Mouse (Mus musculus): ENCODE data around the gene E2f6.

E2f6 gene

DNA sequence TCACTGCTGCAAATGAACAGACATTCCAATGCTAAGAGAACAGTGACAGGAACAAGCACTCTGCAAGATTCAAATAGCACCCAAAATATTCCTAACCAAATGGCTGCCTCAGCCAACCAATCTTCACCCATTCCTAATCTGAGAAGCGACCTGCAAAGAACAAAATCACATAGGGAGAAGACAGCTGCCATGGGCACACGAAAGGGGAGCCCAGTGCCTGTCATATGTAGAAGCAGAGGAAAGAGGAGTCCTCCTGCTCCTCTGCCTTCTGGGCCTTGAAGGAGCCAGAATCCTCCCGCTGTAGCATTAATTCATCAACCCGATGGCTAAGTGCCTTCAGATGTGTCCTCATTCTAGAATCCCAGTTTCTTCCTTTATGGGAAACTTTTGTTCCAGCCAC lies 73.8 kb downstream of the E2f6 start:
- DNase-seq (ENCODE audit: low read depth, low spot score), result no peak
- Histone ChIP-seq H3K36me3 (ENCODE audit: control insufficient read depth, insufficient read depth, low read length, poor library complexity, severe bottlenecking) (no peaks in the 10 kb centered on the region), H3K27me3 (ENCODE audit: control insufficient read depth, insufficient read depth, low read length, poor library complexity, severe bottlenecking) (no peaks in the 10 kb centered on the region; the same call in 1 of the 2 replicates)

DNA sequence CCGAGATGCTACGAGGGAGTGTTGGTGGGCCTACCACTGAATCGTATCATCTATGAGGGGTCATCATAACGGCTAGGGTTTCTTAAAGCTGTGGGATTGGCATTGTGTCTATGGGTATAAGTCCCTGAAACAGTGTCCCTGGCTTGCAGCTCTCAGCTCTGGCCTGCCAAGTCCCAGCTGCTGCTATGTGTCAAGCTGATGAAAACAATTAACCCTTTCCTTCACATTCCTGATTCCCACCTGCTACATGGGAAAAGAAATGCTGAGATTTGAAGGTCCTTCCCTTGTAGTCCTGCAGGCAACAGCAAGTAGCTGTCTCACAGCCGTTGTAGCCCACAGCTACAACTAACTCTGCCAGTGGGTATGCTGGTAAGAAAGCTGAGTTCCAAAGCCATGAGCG lies 75.6 kb downstream of the E2f6 start:
- Histone ChIP-seq H3K36me3 (ENCODE audit: control insufficient read depth, insufficient read depth, low read length, poor library complexity, severe bottlenecking) (no peaks in the 10 kb centered on the region), H3K27me3 (ENCODE audit: control insufficient read depth, insufficient read depth, low read length, poor library complexity, severe bottlenecking) (no peaks in the 10 kb centered on the region; the same call in 1 of the 2 replicates)
- no peak for DNase-seq (ENCODE audit: low read depth, low spot score)
